Mouse (Mus musculus): Measurements from ENCODE around the gene Disc1. TPM values are rescaled to one million over a fixed set of nuclear protein-coding genes. Genes with fewer than 3 reads are reported as not detected.
A peak's percentile ranks its signal among the peaks of the same experiment; 100 is the strongest.

The Disc1 gene
- total RNA-seq (2021), result 1 to 10 TPM; 3.9 to 4.4 TPM

DNA sequence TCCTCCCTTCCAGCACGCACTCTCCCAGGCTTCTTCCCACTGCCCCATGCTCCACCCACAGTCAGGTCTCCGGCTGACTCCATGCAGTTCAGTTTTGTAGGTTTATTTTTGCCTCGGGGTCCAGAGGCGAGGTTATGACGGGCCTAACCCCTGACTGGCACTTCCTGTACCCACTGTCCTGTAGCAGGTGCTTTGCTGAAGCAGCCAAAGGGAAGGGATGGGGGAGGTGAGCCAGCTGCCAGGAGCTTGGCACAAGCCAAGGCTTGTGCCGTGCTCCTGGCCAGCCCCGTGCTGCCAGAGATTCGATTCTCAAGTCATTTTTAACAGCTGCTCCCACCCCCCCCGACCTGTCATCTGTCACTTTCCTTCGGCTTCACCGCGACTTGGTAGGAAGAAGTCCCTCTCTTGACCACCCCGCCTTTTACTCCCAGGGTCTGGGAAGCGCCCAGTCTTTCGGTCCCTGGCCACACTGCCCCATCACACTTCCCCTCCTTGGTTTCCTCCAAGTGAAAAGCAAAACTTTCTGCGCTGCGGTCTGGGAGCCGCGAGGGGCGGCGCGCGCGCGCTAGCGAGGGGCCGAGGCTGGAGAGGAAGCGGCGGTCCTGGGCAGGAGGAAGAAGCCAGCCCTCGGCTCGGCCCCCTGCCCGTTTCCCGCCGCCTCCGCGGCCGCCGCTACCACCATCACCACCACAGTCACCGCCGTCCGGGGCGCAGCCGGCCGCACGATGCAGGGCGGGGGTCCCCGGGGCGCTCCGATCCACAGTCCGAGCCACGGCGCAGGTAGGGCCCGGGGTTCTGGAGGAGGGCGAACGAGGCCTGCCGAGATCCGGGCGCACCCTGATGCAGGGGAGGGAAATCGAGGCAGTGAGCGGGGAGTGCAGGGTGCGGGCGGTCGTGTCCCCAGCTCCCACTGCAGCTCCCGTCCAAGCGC, at the start of gene Disc1:
TSS of gene Disc1 (plus strand) at position 691 of the 931 bp plus-strand sequence.
- peak; percentile 65 for DNase-seq

DNA sequence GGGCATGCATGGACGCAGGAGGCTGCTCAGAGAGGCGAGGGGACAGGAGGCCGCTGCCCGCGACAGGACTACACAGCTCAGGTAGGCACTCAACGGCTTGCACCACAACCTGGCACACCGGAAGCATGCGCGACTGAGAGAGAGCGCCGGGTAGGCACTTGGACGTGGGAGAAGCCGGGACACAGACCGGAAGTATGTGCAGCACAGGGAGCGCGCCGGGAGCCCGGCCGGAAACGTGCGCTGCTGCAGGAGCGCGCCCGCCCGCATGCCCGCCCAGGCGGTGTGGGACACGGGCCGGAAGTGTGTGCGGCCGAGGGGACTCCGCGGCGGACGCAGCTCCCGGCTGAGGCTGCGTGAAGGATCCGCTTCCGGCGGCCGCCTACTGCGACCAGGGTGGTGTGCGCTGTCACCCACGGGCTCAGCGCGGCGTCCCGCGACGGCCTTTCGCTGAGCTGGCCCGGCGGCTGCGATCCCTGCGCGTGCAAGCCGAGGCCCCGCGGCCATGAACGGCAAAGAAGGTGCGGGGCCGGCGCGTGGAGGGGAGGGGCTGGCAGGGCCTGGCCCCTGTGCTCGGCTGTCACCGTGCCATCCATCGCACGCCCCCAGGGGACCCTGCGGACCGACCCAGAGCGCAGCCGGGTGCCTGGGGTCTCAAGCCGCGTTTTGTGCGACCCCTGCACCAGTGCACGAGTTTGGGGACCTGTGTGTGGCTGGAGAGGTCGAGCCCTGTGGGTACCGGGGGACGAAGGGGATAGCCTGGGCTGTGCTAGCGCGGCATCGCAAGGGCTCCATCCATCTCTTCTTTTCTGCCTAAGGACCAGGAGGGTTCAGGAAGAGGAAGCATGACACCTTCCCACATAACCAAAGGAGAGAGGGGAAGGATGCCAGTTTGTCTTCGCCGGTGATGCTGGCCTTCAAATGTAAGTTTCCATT, 41.0 kb upstream of the Disc1 start, which contains the start of gene Tsnax:
TSS of gene Tsnax (plus strand) at position 303 of the 933 bp plus-strand sequence.
- peak; percentile 94 for DNase-seq

DNA sequence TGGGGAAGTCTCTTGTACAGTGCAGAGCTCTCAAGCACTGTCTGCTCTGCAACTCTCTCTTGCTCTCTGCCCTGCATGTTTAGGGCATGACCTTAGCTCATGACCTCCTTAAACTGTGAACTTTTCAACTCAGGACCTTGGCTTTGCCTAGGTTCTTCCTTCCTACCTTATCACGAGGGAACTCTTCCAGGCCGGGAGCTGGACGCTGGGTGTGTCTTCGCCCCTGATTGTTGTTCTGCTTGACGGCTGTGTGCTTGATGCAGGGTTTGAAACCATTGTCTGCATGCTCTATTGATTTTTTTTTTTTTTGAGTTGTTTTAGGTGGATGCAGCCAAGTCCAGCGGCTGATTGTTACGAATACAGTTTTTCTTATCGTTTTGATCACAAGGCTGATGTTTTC, 29.9 kb upstream of the Disc1 start:
- DNase-seq, result no peak

DNA sequence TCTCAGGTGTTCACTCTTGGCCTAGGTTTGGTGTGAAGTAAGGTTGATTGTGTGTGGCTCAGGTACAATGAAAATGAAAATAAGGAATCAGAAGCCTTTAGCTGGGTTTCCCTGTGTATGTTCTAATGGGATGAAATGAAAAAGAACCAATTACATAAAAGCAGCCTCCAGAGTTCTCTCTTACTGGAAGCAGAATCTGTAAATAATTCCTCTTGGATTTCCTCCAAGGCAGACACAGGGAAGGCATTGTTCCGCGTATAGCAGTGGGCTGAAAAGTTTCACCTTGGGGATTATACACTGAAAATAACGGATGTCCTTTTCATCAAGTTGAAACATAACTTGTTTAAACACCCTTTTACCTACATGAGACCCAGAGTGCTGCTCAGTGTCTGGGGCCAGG, 26.8 kb upstream of the Disc1 start:
- DNase-seq, result no peak

DNA sequence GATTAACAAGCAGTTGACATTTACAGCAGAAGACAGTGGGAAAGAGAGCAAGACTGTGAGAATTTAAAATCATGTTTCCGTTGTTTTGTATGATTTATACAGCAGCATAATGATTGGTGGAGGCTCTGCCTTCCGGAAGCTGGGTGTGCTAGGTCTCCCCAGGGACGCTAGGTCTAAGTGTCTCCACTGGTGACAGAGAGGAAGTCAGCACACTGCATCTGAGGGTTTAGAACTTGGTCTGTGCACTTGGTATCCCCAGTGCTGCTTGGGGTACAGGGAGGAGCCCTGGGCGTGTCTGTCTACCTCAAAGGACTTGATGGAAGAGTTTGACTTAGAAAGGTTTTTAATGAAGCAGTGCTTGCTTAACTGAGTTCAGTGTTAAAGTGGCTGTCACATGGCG, 25.2 kb upstream of the Disc1 start:
- no peak for DNase-seq

GRCm38 (mm10) chr8:125031276-125031675, 22.7 kb upstream of the Disc1 start:
- no peak for DNase-seq

DNA sequence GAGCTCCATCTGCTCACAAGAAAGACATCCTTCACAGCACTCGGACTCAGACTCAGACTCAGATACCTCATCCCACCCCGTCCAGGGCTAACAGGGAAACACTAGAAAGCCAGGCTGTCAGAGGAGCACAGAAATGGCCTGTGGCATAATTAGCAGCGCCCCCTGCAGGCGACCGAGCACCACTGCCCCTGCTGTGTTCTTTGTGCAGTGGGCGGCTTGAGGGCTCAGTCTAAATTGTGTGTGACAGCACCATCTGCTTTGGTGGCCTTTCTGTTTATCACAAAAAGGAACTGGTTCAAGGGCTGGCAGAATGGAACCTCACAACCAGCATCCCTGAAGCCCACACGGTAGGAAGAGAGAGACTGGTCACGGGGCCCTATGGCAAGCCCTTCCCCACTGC, 19.3 kb upstream of the Disc1 start:
- peak; percentile 89 for DNase-seq

DNA sequence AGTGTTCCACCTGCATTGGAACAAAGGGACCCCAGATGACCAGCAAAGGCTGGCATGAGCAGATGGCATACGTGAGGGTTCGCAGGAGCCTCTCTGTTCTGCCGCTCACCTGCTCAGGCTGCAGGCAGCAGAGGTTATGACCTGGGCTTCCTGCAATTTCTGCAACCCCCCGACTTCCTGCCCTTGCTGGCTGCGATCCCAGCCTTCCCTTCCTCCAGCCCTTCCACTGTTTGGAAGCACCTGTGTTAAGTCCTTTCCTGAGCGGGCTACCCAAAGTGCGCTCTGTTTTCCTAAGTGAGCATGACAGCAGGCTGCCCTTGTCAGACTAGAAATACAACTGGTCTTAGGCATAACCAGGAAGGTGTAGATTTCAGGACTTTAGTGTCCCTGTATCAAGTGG, 16.9 kb upstream of the Disc1 start:
- DNase-seq, result peak; percentile 45

- DNase-seq, result peak; percentile 31
Observed at GRCm38 (mm10) chr8:125038731-125039130, 15.3 kb upstream of the Disc1 start.

- no peak for DNase-seq
Observed at GRCm38 (mm10) chr8:125040587-125041375, 13.2 kb upstream of the Disc1 start.

GRCm38 (mm10) chr8:125041496-125041895, 12.5 kb upstream of the Disc1 start:
- DNase-seq, result no peak

- DNase-seq, result no peak
Observed at GRCm38 (mm10) chr8:125043394-125043793, 10.6 kb upstream of the Disc1 start.

DNA sequence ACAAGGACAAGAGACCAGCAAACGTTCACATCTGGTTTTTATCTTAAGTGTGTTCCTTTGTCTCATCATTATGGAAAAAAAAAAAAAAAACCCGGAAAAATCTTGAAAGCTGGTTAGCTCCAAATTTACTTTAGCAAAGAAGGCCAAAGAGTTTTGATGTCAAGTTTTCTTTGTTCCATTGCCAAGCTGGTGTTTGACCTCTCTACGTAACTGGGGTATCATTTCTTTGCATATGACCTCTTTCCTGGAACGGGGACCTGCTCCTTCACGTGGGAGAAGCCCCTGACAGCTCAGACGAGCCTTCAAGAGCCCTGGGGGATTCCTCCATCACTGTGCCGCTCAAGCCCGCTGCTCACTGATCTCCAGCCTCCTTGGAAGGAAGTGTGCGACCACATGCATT, 10.1 kb upstream of the Disc1 start:
- DNase-seq, result peak; percentile 41

GRCm38 (mm10) chr8:125045760-125046159, 8.2 kb upstream of the Disc1 start:
- no peak for DNase-seq

DNA sequence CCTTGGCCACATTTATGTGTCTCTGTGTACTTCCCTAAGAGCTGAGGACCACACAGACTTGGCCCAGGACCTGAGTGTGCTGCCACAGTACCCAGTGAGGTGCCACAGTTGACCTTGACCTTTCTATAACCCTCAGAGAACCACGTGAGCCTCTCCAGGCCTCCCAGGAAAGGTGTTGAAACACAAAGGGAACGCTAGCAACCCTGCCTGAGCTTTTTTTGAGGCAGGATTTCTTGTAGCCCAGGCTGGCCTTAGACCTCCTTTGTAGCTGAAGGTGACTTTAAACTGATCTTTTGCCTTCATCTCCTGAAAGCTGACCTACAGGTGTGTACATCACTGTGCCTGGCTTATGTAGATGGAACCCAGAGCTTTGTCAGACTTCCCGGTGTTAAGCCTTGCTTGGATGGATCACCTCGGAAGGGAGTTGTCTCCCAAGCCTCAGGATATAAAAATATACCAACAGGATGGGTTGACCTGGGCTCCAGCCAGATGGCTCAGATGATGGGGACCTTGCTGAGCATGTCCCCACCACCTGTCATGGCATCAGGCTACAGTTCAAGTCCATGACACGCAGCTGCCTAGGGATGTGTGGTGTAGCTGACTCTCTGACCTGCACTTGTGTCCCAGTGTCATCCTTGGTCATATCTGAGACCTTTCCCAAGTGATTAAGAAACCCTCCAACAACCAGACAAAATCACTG, 4.8 kb upstream of the Disc1 start:
- DNase-seq, result no peak

- DNase-seq, result no peak
Observed at GRCm38 (mm10) chr8:125049826-125050225, 4.2 kb upstream of the Disc1 start.

DNA sequence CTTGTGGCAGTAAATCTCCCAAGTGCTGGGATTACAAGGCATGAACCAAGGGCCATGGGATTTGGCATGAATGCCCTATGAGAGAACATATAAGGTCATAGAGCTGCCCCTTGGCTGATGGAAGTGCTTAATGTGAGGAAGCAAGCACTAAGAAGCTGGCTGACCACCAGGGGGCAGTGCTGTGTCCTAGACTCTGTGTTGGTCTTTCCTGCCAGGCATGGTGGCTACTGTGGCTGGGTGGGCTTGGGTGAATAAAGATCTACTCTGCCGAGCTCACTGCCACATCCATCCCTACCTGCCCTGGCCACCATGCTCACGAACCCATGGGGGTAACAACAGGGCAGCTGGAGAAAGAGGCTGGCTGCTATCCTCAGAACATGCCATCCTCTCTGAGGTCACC, 2.0 kb upstream of the Disc1 start:
- peak; percentile 86 for DNase-seq

DNA sequence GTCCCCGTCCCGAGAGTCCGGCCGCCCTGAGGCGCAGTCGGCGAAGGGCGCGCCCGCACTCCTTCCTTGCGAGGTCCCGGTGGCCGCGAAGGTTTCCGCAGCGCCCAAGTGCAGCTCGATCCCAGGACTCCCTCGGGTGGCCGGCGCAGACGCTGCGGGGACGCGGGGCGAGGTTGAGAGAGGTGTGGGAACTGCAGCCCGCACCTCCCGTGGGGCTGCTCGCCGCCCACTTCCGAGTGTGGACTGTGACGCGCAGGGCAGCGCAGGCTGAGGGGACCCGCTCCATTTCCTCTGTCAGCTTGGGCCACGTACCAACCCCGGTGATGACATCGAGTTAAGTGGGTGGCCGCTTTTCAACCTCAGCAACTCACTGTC, 428 bp downstream of the Disc1 start:
- peak; percentile 74 for DNase-seq

GRCm38 (mm10) chr8:125060904-125061303, 6.9 kb downstream of the Disc1 start:
- DNase-seq, result no peak

- DNase-seq, result no peak
Observed at GRCm38 (mm10) chr8:125065596-125065995, 11.6 kb downstream of the Disc1 start.

DNA sequence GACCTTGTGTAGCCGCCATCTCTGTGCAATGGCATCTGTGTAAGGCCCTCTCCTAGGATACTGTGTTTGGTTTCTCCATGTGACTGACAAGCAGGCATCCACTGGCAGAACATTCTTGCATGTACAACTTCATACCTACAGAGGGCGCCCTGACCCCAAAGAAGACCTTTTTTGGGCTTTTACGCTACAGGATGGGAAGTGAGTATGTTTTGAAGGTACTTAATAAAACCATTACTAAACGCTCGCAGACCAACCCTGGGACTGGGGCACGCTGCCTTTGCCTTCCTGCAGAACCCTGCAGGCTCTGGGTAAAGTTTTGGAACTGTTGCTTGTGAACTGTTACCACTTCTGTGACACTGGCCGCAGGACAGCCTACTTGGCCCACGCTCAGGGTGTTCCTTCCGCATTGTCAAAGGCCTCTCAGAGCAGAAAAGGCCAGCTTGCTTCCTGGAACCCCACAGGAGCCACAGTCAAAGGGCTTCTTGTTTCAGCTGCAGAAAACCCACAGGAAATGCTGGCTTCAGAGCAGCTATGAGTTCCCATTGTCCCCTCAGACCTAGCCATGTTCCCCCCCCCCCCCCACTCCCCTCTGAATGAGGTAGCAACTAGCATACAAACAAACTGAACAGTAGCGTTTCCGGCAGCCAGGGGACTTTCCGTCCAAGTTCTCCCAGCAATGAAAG, 13.1 kb downstream of the Disc1 start:
- DNase-seq, result peak; percentile 78
